Mouse (Mus musculus) induced T-regulatory cell, adult 2 months (primary cell): ENCODE data around the gene Fnbp1.
"Not testable (repeated sequence)": the region's sequence is repeated elsewhere in the genome, so short reads cannot be mapped to it uniquely, and the experiment has no call there.

Source experiments
- DNase-seq: peaks from one replicate; pipeline ENCODE4 v3.0.0-alpha.2; 2012; ENCODE audit warnings: low read depth

The Fnbp1 gene

GRCm38 (mm10) chr2:31141867-31142454, at the start of gene Fnbp1:
TSS of gene Fnbp1 (minus strand) at chr2:31142008.
- peak; percentile 94 for DNase-seq

GRCm38 (mm10) chr2:31189654-31190053, 47.8 kb upstream of the Fnbp1 start:
- DNase-seq, result no peak

GRCm38 (mm10) chr2:31188691-31189090, 46.9 kb upstream of the Fnbp1 start:
- DNase-seq, result no peak

- DNase-seq, result peak; percentile 40
Measured at GRCm38 (mm10) chr2:31183830-31184229, 42.0 kb upstream of the Fnbp1 start.

- no peak for DNase-seq
Measured at GRCm38 (mm10) chr2:31182786-31183330, 41.0 kb upstream of the Fnbp1 start.

- DNase-seq, result peak; percentile 90
Measured at GRCm38 (mm10) chr2:31180081-31180551, 38.3 kb upstream of the Fnbp1 start.

GRCm38 (mm10) chr2:31179471-31179870, 37.7 kb upstream of the Fnbp1 start:
- DNase-seq, result peak; percentile 71

GRCm38 (mm10) chr2:31178593-31178992, 36.8 kb upstream of the Fnbp1 start:
- peak; percentile 36 for DNase-seq

- peak; percentile 54 for DNase-seq
Measured at GRCm38 (mm10) chr2:31173290-31173689, 31.5 kb upstream of the Fnbp1 start.

- DNase-seq, result no peak
Measured at GRCm38 (mm10) chr2:31172536-31172935, 30.7 kb upstream of the Fnbp1 start.

- peak; percentile 79 for DNase-seq
Measured at GRCm38 (mm10) chr2:31172001-31172400, 30.2 kb upstream of the Fnbp1 start.

- no peak for DNase-seq
Measured at GRCm38 (mm10) chr2:31170164-31170563, 28.4 kb upstream of the Fnbp1 start.

GRCm38 (mm10) chr2:31169001-31169400, 27.2 kb upstream of the Fnbp1 start:
- DNase-seq, result no peak

- not testable (repeated sequence) for DNase-seq
Measured at GRCm38 (mm10) chr2:31167571-31167970, 25.8 kb upstream of the Fnbp1 start.

GRCm38 (mm10) chr2:31165529-31165928, 23.7 kb upstream of the Fnbp1 start:
- DNase-seq, result peak; percentile 44

GRCm38 (mm10) chr2:31164841-31165455, 23.1 kb upstream of the Fnbp1 start:
- DNase-seq, result peak; percentile 63

GRCm38 (mm10) chr2:31163361-31164118, 21.7 kb upstream of the Fnbp1 start:
- no peak for DNase-seq

GRCm38 (mm10) chr2:31161620-31162019, 19.8 kb upstream of the Fnbp1 start:
- DNase-seq, result no peak

- no peak for DNase-seq
Measured at GRCm38 (mm10) chr2:31160147-31160920, 18.5 kb upstream of the Fnbp1 start.

- DNase-seq, result no peak
Measured at GRCm38 (mm10) chr2:31156846-31157245, 15.0 kb upstream of the Fnbp1 start.

- DNase-seq, result peak; percentile 91
Measured at GRCm38 (mm10) chr2:31151892-31152812, 10.3 kb upstream of the Fnbp1 start, which contains the start of gene Gpr107. TSS of gene Gpr107 (plus strand) at chr2:31152316.
